Mouse (Mus musculus) heart, postnatal 0 days (tissue): Measurements from ENCODE around the gene Palm3. TPM values are rescaled to one million over a fixed set of nuclear protein-coding genes. Genes with fewer than 3 reads are reported as not detected.

ENCODE experiments used
- ATAC-seq: fragments of 200-750 bp; cut with Nextera tagmentation; 2 replicates; pipeline ENCODE4 v1.8.0; 2017; ENCODE audit warnings: low read depth, moderate number of reproducible peaks, moderate library complexity; ENCODE audit not compliant: insufficient read depth
- DNase-seq: peaks from one replicate; pipeline ENCODE4 v3.0.0-alpha.2; 2016; ENCODE audit warnings: low spot score
- H3K27ac ChIP-seq: fragments of 300-500 bp; sonication (generic); 2 replicates; pipeline ENCODE4 v1.5.1; 2014; ENCODE audit warnings: low read depth, mild to moderate bottlenecking
- H3K27me3 ChIP-seq: fragments of 300-500 bp; sonication (generic); 2 replicates; pipeline ENCODE4 v1.6.1; 2014; ENCODE audit warnings: low read length, mixed read lengths; ENCODE audit not compliant: control insufficient read depth, insufficient read depth
- H3K36me3 ChIP-seq: fragments of 300-500 bp; sonication (generic); replicated peaks from 2 replicates; pipeline ENCODE4 v1.6.1; 2014; ENCODE audit warnings: low read length, mixed read lengths; ENCODE audit not compliant: control insufficient read depth, insufficient read depth
- H3K4me1 ChIP-seq: fragments of 300-500 bp; sonication (generic); 2 replicates; pipeline ENCODE4 v1.6.1; 2014; ENCODE audit warnings: antibody characterized with exemption; ENCODE audit not compliant: control insufficient read depth, insufficient read depth
- H3K4me2 ChIP-seq: fragments of 300-500 bp; sonication (generic); 2 replicates; pipeline ENCODE4 v1.6.1; 2014; ENCODE audit warnings: low read depth, mild to moderate bottlenecking, low read length, moderate library complexity
- H3K4me3 ChIP-seq: fragments of 300-500 bp; sonication (generic); 2 replicates; pipeline ENCODE4 v1.5.1; 2014; ENCODE audit warnings: low read depth, low read length
- H3K9ac ChIP-seq: fragments of 300-500 bp; sonication (generic); replicated peaks from 2 replicates; pipeline ENCODE4 v1.6.1; 2014; ENCODE audit warnings: low read depth, low read length, mixed read lengths
- H3K9me3 ChIP-seq: fragments of 300-500 bp; sonication (generic); replicated peaks from 2 replicates; pipeline ENCODE4 v1.6.1; 2016; ENCODE audit warnings: low read length; ENCODE audit not compliant: control insufficient read depth
- CTCF ChIP-seq: IDR thresholded peaks from 2 replicates; pipeline ENCODE4 v1.5.1; 2016; ENCODE audit warnings: antibody characterized with exemption, control low read depth, low read depth
- EP300 ChIP-seq: IDR thresholded peaks from 2 replicates; pipeline ENCODE4 v1.6.1; 2016; ENCODE audit warnings: antibody characterized with exemption, low read depth
- WGBS: fragments of 180-500 bp; shearing (Covaris S2); extraction: QIAGEN DNeasy Blood & Tissue Kit; methylation state at CpG from one replicate; pipeline ENCODE4 v1.1.7; 2014; 5-methylcytosine and 5-hydroxymethylcytosine counted together
- polyA plus RNA-seq: library from polyadenylated mRNA; unstranded; fragments of >200 nt; fragmentation: Nextera tagmentation; extraction: Ambion mirVana; gene quantifications from 2 replicates; pipeline ENCODE4 v1.2.1, GENCODE M21; 2015
- total RNA-seq: library from RNA; depleted of rRNA; stranded (reverse); fragments of >200 nt; gene quantifications from 2 replicates; pipeline ENCODE4 v1.2.3, GENCODE M21; 2014; ENCODE audit warnings: low replicate concordance

Gene Palm3
- total and polyA plus RNA-seq, 2 experiments from 2014 or later = 0.41 TPM; not detected in 1

DNA sequence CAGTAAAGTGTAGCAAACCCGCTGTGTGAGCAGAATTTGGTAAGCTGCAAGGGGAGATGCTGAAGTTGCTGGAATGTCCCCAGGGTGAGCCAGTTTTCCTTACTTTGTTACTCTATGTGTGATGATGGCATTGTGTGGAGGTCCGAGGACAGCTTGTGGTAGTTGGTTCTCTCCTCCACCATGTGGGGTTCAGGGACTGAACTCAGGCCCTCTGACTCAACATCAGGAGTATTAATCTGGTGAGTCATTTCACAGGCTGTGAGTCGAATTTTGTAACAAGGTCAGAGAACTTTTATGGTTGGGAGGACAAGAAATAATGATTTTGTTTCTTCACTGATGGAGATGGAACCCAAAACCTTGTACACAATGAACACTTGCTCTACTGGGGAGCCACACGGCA is 11.5 kb downstream of the Palm3 start:
- DNase-seq (no peak), ATAC-seq (no peak)
- no peaks in the 10 kb centered on the region for H3K4me1 ChIP-seq
- no peak overlapping the region for H3K4me3 ChIP-seq
- 78% methylated on average over 4 of the region's 4 CpGs for WGBS
- TF ChIP-seq EP300 (no peak), CTCF (no peak)
- H3K27me3 ChIP-seq = peaks cover 4% of the 10 kb centered on the region; the same call in 1 of the 2 replicates
- no peak overlapping the region for H3K9ac ChIP-seq
- no peaks in the 10 kb centered on the region for H3K36me3 ChIP-seq
- no peak overlapping the region for H3K27ac ChIP-seq
- H3K4me2 ChIP-seq = no peak overlapping the region
- no peaks in the 10 kb centered on the region for H3K9me3 ChIP-seq

GRCm38 (mm10) chr8:84038015-84038414 is 16.7 kb downstream of the Palm3 start:
- ATAC-seq = no peak
- peaks cover 15% of the 10 kb centered on the region for H3K4me1 ChIP-seq

DNA sequence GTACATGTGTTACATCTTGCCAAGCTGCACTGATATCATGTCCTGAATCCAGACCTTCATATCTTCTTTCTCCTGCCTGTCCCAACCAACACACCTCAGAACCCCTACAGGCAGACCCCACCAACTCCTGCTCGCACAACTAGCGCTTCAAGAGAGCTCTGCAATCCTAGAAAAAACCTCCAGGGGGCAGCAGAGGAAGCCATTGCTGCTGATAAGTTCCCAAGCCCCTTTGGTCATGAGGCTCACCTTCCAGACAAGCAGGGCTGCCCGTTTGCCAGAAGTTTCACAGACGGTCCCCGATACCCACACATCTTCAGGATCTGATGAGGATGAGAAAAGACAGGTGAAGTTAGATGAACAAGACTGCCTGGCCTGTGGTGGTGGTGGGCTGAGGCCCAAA is 17.8 kb downstream of the Palm3 start:
- Histone ChIP-seq H3K9ac (no peak overlapping the region), H3K27ac (no peak overlapping the region), H3K9me3 (no peaks in the 10 kb centered on the region), H3K36me3 (no peaks in the 10 kb centered on the region), H3K4me3 (no peak overlapping the region), H3K4me1 (peaks cover 15% of the 10 kb centered on the region), H3K4me2 (no peak overlapping the region), H3K27me3 (peaks cover 14% of the 10 kb centered on the region)
- TF ChIP-seq CTCF = peak; percentile 87
- TF ChIP-seq EP300 = no peak
- WGBS = 5% methylated on average over 5 of the region's 5 CpGs
- ATAC-seq = no peak; the same call in 1 of the 2 replicates
- DNase-seq = peak; percentile 79

More at GRCm38 (mm10) chr8:84038015-84038414, 16.7 kb downstream of the Palm3 start:
- peaks cover 3% of the 10 kb centered on the region for H3K27me3 ChIP-seq
- TF ChIP-seq CTCF (no peak), EP300 (no peak)
- H3K9ac ChIP-seq = no peak overlapping the region
- WGBS = 39% methylated on average over 5 of the region's 5 CpGs
- no peak overlapping the region for H3K4me3 ChIP-seq
- H3K9me3 ChIP-seq = no peaks in the 10 kb centered on the region
- no peak overlapping the region for H3K27ac ChIP-seq
- H3K36me3 ChIP-seq = no peaks in the 10 kb centered on the region
- H3K4me2 ChIP-seq = no peak overlapping the region
- no peak for DNase-seq

- H3K9me3 ChIP-seq = no peaks in the 10 kb centered on the region
- peak; percentile 63 for DNase-seq
- H3K4me3 ChIP-seq = peak within 1 kb of the TSS; percentile 39
- H3K4me2 ChIP-seq = peak within 1 kb of the TSS; percentile 66
- peaks cover 28% of the 10 kb centered on the region for H3K27me3 ChIP-seq
- H3K9ac ChIP-seq = peak within 1 kb of the TSS; percentile 15; the same call in 1 of the 2 replicates
- 0 out of 2 replicates have a peak within 1 kb of the TSS, but pooled peaks have one; percentile 5 for H3K27ac ChIP-seq
- no peaks in the 10 kb centered on the region for H3K36me3 ChIP-seq
- WGBS = 4% methylated on average over 40 of the region's 40 CpGs
- TF ChIP-seq EP300 (no peak), CTCF (peak; percentile 65)
- peak; percentile 77 for ATAC-seq
- H3K4me1 ChIP-seq = peaks cover 15% of the 10 kb centered on the region
Observed at GRCm38 (mm10) chr8:84042066-84042947, 21.0 kb downstream of the Palm3 start, which contains the start of gene Il27ra. Il27ra (minus strand) TSS chr8:84042589.

- WGBS = 27% methylated on average over 12 of the region's 12 CpGs
- DNase-seq (no peak), ATAC-seq (no peak)
- H3K27me3 ChIP-seq = peaks cover 28% of the 10 kb centered on the region
- no peak overlapping the region for H3K27ac ChIP-seq
- TF ChIP-seq EP300 (no peak), CTCF (no peak)
- H3K36me3 ChIP-seq = no peaks in the 10 kb centered on the region
- no peak overlapping the region for H3K9ac ChIP-seq
- H3K4me1 ChIP-seq = peaks cover 14% of the 10 kb centered on the region
- H3K9me3 ChIP-seq = no peaks in the 10 kb centered on the region
- peak overlapping the region; percentile 39 for H3K4me3 ChIP-seq
- H3K4me2 ChIP-seq = peak overlapping the region; percentile 66
Observed at GRCm38 (mm10) chr8:84042948-84043342, 21.7 kb downstream of the Palm3 start.
